Mouse (Mus musculus): ENCODE data around the gene Kdm4d. TPM values are rescaled to one million over a fixed set of nuclear protein-coding genes. Genes with fewer than 3 reads are reported as not detected.
A peak's percentile ranks its signal among the peaks of the same experiment; 100 is the strongest.

Kdm4d gene
- polyA plus RNA-seq (2012; rRNA removed) (0.20 and 0.35 TPM in 2 replicates), polyA plus RNA-seq (2014; fragmentation: Nextera tagmentation; extraction: Ambion mirVana) (0.21 and 0.63 TPM in 2 replicates)

GRCm38 (mm10) chr9:14500023-14500915, at the start of gene Kdm4d, which contains the start of gene Cwc15:
Kdm4d (minus strand) TSS chr9:14500482.
Cwc15 (plus strand) TSS chr9:14500617.
- Histone ChIP-seq H3K9me3 (ENCODE audit: control insufficient read depth, low read length) (no peaks in the 10 kb centered on the region), H3K27ac (replicated peaks; ENCODE audit: low read depth, low read length) (peak within 1 kb of the TSS; percentile 63), H3K27me3 (ENCODE audit: control insufficient read depth, insufficient read depth, low read length) (no peaks in the 10 kb centered on the region), H3K4me3 (replicated peaks; ENCODE audit: low read length) (peak within 1 kb of the TSS; percentile 67), H3K4me1 (ENCODE audit: control insufficient read depth, insufficient read depth, low read length) (no peaks in the 10 kb centered on the region), H3K36me3 (ENCODE audit: control insufficient read depth, insufficient read depth, low read length) (peaks cover 31% of the 10 kb centered on the region), H3K9ac (ENCODE audit: low read depth, low read length, severe bottlenecking) (peak within 1 kb of the TSS; percentile 78), H3K4me2 (replicated peaks; ENCODE audit: low read depth, low read length, severe bottlenecking) (peak within 1 kb of the TSS; percentile 66)
- peak; percentile 33; the same call in 1 of the 2 replicates for TF ChIP-seq POLR2A (IDR thresholded peaks at IDR 0.05; ENCODE audit: borderline replicate concordance, extremely low read depth, insufficient read depth, insufficient read length)
- under 1% methylated on average over 59 of the region's 59 CpGs for WGBS
- peak; percentile 99 for ATAC-seq (ENCODE audit: low FRiP score, low read depth)
- peak; percentile 98 for DNase-seq (ENCODE audit: low spot score)

GRCm38 (mm10) chr9:14548366-14548761, 48.1 kb upstream of the Kdm4d start:
- Histone ChIP-seq H3K36me3 (ENCODE audit: control insufficient read depth, insufficient read depth, low read length) (peaks cover 92% of the 10 kb centered on the region), H3K9me3 (ENCODE audit: control insufficient read depth, low read length) (no peaks in the 10 kb centered on the region), H3K9ac (ENCODE audit: low read depth, low read length, severe bottlenecking) (no peak overlapping the region), H3K4me3 (replicated peaks; ENCODE audit: low read length) (no peak overlapping the region), H3K4me1 (ENCODE audit: control insufficient read depth, insufficient read depth, low read length) (no peaks in the 10 kb centered on the region), H3K27ac (replicated peaks; ENCODE audit: low read depth, low read length) (no peak overlapping the region), H3K4me2 (replicated peaks; ENCODE audit: low read depth, low read length, severe bottlenecking) (no peak overlapping the region), H3K27me3 (ENCODE audit: control insufficient read depth, insufficient read depth, low read length) (no peaks in the 10 kb centered on the region)
- no peak for TF ChIP-seq POLR2A (IDR thresholded peaks at IDR 0.05; ENCODE audit: borderline replicate concordance, extremely low read depth, insufficient read depth, insufficient read length)
- DNase-seq (ENCODE audit: low spot score) = no peak
- 65% methylated on average over 11 of the region's 11 CpGs for WGBS
- no peak for ATAC-seq (ENCODE audit: low FRiP score, low read depth)

GRCm38 (mm10) chr9:14547584-14548365, 47.5 kb upstream of the Kdm4d start:
- H3K9me3 ChIP-seq (ENCODE audit: control insufficient read depth, low read length) = no peaks in the 10 kb centered on the region
- no peak overlapping the region for H3K4me2 ChIP-seq (replicated peaks; ENCODE audit: low read depth, low read length, severe bottlenecking)
- no peak overlapping the region for H3K27ac ChIP-seq (replicated peaks; ENCODE audit: low read depth, low read length)
- no peaks in the 10 kb centered on the region for H3K4me1 ChIP-seq (ENCODE audit: control insufficient read depth, insufficient read depth, low read length)
- peaks cover 92% of the 10 kb centered on the region for H3K36me3 ChIP-seq (ENCODE audit: control insufficient read depth, insufficient read depth, low read length)
- no peak overlapping the region for H3K9ac ChIP-seq (ENCODE audit: low read depth, low read length, severe bottlenecking)
- no peaks in the 10 kb centered on the region for H3K27me3 ChIP-seq (ENCODE audit: control insufficient read depth, insufficient read depth, low read length)
- ATAC-seq (ENCODE audit: low FRiP score, low read depth) (no peak), DNase-seq (ENCODE audit: low spot score) (no peak)
- TF ChIP-seq POLR2A (IDR thresholded peaks at IDR 0.05; ENCODE audit: borderline replicate concordance, extremely low read depth, insufficient read depth, insufficient read length) = no peak
- H3K4me3 ChIP-seq (replicated peaks; ENCODE audit: low read length) = no peak overlapping the region
- WGBS = 52% methylated on average over 12 of the region's 12 CpGs

- no peak overlapping the region for H3K4me2 ChIP-seq (replicated peaks; ENCODE audit: low read depth, low read length, severe bottlenecking)
- no peak overlapping the region for H3K9ac ChIP-seq (ENCODE audit: low read depth, low read length, severe bottlenecking)
- no peaks in the 10 kb centered on the region for H3K4me1 ChIP-seq (ENCODE audit: control insufficient read depth, insufficient read depth, low read length)
- H3K4me3 ChIP-seq (replicated peaks; ENCODE audit: low read length) = no peak overlapping the region
- WGBS = 66% methylated on average over 9 of the region's 9 CpGs
- no peaks in the 10 kb centered on the region for H3K27me3 ChIP-seq (ENCODE audit: control insufficient read depth, insufficient read depth, low read length)
- peaks cover 92% of the 10 kb centered on the region for H3K36me3 ChIP-seq (ENCODE audit: control insufficient read depth, insufficient read depth, low read length)
- ATAC-seq (ENCODE audit: low FRiP score, low read depth) (peak; percentile 44; the same call in 1 of the 2 replicates), DNase-seq (ENCODE audit: low spot score) (no peak)
- no peaks in the 10 kb centered on the region for H3K9me3 ChIP-seq (ENCODE audit: control insufficient read depth, low read length)
- TF ChIP-seq POLR2A (IDR thresholded peaks at IDR 0.05; ENCODE audit: borderline replicate concordance, extremely low read depth, insufficient read depth, insufficient read length) = no peak
- no peak overlapping the region for H3K27ac ChIP-seq (replicated peaks; ENCODE audit: low read depth, low read length)
Measured at GRCm38 (mm10) chr9:14544034-14544757, 43.9 kb upstream of the Kdm4d start.

Data from limb, embryonic 14.5 days (tissue).